Mouse (Mus musculus) CH12.LX (cell line): Measurements from ENCODE around the gene Rab36. TPM values are rescaled to one million over a fixed set of nuclear protein-coding genes. Genes with fewer than 3 reads are reported as not detected.

Source experiments
- DNase-seq: peaks from one replicate; pipeline ENCODE4 v3.0.0-alpha.2; 2013; ENCODE audit errors: extremely low read depth
- H3K27ac ChIP-seq: 2 replicates; pipeline ENCODE4 v1.5.1; 2012; ENCODE audit warnings: low read depth, mild to moderate bottlenecking, control low read depth, moderate library complexity; ENCODE audit not compliant: insufficient read depth
- H3K27me3 ChIP-seq: replicated peaks from 2 replicates; pipeline ENCODE3; 2012; ENCODE audit warnings: inconsistent platforms
- H3K36me3 ChIP-seq, 2 experiments: replicated peaks in 1 of 2; 2 replicates each; pipeline versions ENCODE3 to v1.6.1; 2012; ENCODE audit warnings: inconsistent platforms in 1 of 2, low read length in 1 of 2, mild to moderate bottlenecking in 1 of 2, mixed read lengths in 1 of 2, moderate library complexity in 1 of 2; ENCODE audit not compliant: control insufficient read depth in 1 of 2, insufficient read depth in 1 of 2
- H3K4me1 ChIP-seq, 2 experiments: 2 replicates each; pipeline ENCODE4 v1.6.1; 2012; ENCODE audit warnings: inconsistent platforms in 1 of 2, moderate library complexity in 1 of 2; ENCODE audit not compliant: insufficient read depth in 2 of 2, control insufficient read depth in 1 of 2
- H3K4me2 ChIP-seq: 2 replicates; pipeline ENCODE4 v1.6.1; 2012; ENCODE audit warnings: low read depth, mild to moderate bottlenecking, control low read depth; ENCODE audit not compliant: poor library complexity, insufficient read depth, severe bottlenecking
- H3K4me3 ChIP-seq, 3 experiments: fragments of 150-350 bp in 1 of 3; sonication (generic) in 1 of 3; replicated peaks in 1 of 3; 2 replicates each; pipeline versions ENCODE3 to v1.5.1; 2011 to 2012; ENCODE audit warnings: low read depth in 2 of 3, low read length in 2 of 3, mild to moderate bottlenecking in 2 of 3, moderate library complexity in 2 of 3, control low read depth in 1 of 3, improper control_type of control experiment in 1 of 3, inconsistent platforms in 1 of 3, mixed read lengths in 1 of 3; ENCODE audit not compliant: poor library complexity in 1 of 3
- H3K79me2 ChIP-seq: replicated peaks from 2 replicates; pipeline ENCODE4 v1.6.1; 2012; ENCODE audit warnings: mild to moderate bottlenecking, moderate library complexity; ENCODE audit not compliant: control insufficient read depth, poor library complexity, insufficient read depth, severe bottlenecking; ENCODE audit errors: extremely low read depth
- H3K9ac ChIP-seq: 2 replicates; pipeline ENCODE4 v1.6.1; 2012; ENCODE audit warnings: low read depth, mild to moderate bottlenecking, control low read depth, moderate library complexity; ENCODE audit not compliant: insufficient read depth
- H3K9me3 ChIP-seq: replicated peaks from 2 replicates; pipeline ENCODE3; 2012; ENCODE audit warnings: low read length, inconsistent platforms, mixed read lengths
- CHD2 ChIP-seq: IDR thresholded peaks from 2 replicates; pipeline ENCODE4 v1.6.1; 2011; ENCODE audit warnings: low read length, improper control_type of control experiment
- CTCF ChIP-seq, 2 experiments: IDR thresholded peaks in 1 of 2; conservative IDR thresholded peaks in 1 of 2; 2 replicates each; pipeline ENCODE4 v1.5.1; 2011 to 2012; ENCODE audit warnings: low read depth in 2 of 2, low read length in 2 of 2, improper control_type of control experiment in 1 of 2, inconsistent platforms in 1 of 2, mild to moderate bottlenecking in 1 of 2, moderate library complexity in 1 of 2
- E2F4 ChIP-seq: IDR thresholded peaks from 2 replicates; pipeline ENCODE4 v1.6.1; 2011; ENCODE audit warnings: low read depth, low read length, improper control_type of control experiment; ENCODE audit not compliant: insufficient replicate concordance
- ELF1 ChIP-seq: IDR thresholded peaks from 2 replicates; pipeline ENCODE4 v1.6.1; 2014; ENCODE audit warnings: low read depth, mild to moderate bottlenecking, inconsistent platforms, low read length, improper control_type of control experiment
- EP300 ChIP-seq: IDR thresholded peaks from 2 replicates; pipeline ENCODE4 v1.6.1; 2011; ENCODE audit warnings: low read length, improper control_type of control experiment
- ETS1 ChIP-seq: conservative IDR thresholded peaks from 2 replicates; pipeline ENCODE4 v1.6.1; 2012; ENCODE audit warnings: low read depth, mild to moderate bottlenecking, inconsistent platforms, low read length, improper control_type of control experiment, moderate library complexity
- GABPA ChIP-seq: IDR thresholded peaks from 2 replicates; pipeline ENCODE4 v1.6.1; 2012; ENCODE audit warnings: low read depth, low read length, improper control_type of control experiment, inconsistent platforms; ENCODE audit not compliant: insufficient replicate concordance
- HCFC1 ChIP-seq: IDR thresholded peaks from 2 replicates; pipeline ENCODE4 v1.6.1; 2012; ENCODE audit warnings: low read depth, mild to moderate bottlenecking, inconsistent platforms, low read length, improper control_type of control experiment
- IRF4 ChIP-seq: IDR thresholded peaks from 2 replicates; pipeline ENCODE4 v1.6.1; 2014; ENCODE audit warnings: low read depth, mild to moderate bottlenecking, inconsistent platforms, low read length, improper control_type of control experiment
- JUN ChIP-seq: IDR thresholded peaks from 2 replicates; pipeline ENCODE4 v1.6.1; 2011; ENCODE audit warnings: low read depth, mild to moderate bottlenecking, low read length, improper control_type of control experiment, moderate library complexity; ENCODE audit not compliant: insufficient read depth
- MAFK ChIP-seq: IDR thresholded peaks from 2 replicates; pipeline ENCODE4 v1.6.1; 2011; ENCODE audit warnings: low read length, improper control_type of control experiment; ENCODE audit not compliant: insufficient replicate concordance
- MAZ ChIP-seq: IDR thresholded peaks from 2 replicates; pipeline ENCODE4 v1.6.1; 2012; ENCODE audit warnings: low read depth, mild to moderate bottlenecking, inconsistent platforms, low read length, improper control_type of control experiment, moderate library complexity
- MEF2A ChIP-seq: IDR thresholded peaks from 2 replicates; pipeline ENCODE4 v1.6.1; 2014; ENCODE audit warnings: low read depth, mild to moderate bottlenecking, inconsistent platforms, low read length, improper control_type of control experiment, borderline replicate concordance
- MXI1 ChIP-seq: IDR thresholded peaks from 2 replicates; pipeline ENCODE4 v1.6.1; 2011; ENCODE audit warnings: mild to moderate bottlenecking, low read depth, low read length, improper control_type of control experiment
- MYC ChIP-seq: IDR thresholded peaks from 2 replicates; pipeline ENCODE4 v1.6.1; 2011; ENCODE audit warnings: low read depth, mild to moderate bottlenecking, improper control_type of control experiment, low read length
- NELFE ChIP-seq: IDR thresholded peaks from 2 replicates; pipeline ENCODE4 v1.6.1; 2011; ENCODE audit warnings: low read depth, low read length, improper control_type of control experiment
- NRF1 ChIP-seq: IDR thresholded peaks from 2 replicates; pipeline ENCODE4 v1.6.1; 2014; ENCODE audit warnings: low read depth, mild to moderate bottlenecking, inconsistent platforms, low read length, improper control_type of control experiment, moderate library complexity
- PAX5 ChIP-seq: IDR thresholded peaks from 2 replicates; pipeline ENCODE4 v1.6.1; 2012; ENCODE audit warnings: low read length, inconsistent platforms, mixed read lengths
- POLR2A ChIP-seq: IDR thresholded peaks from 2 replicates; pipeline ENCODE4 v1.6.1; 2011; ENCODE audit warnings: low read depth, mild to moderate bottlenecking, improper control_type of control experiment, low read length
- POLR2AphosphoS2 ChIP-seq: IDR thresholded peaks from 2 replicates; pipeline ENCODE4 v1.6.1; 2011; ENCODE audit warnings: low read depth, low read length, improper control_type of control experiment
- RAD21 ChIP-seq: IDR thresholded peaks from 2 replicates; pipeline ENCODE4 v1.6.1; 2011; ENCODE audit warnings: low read depth, mild to moderate bottlenecking, low read length, improper control_type of control experiment, moderate library complexity
- RCOR1 ChIP-seq: conservative IDR thresholded peaks from 2 replicates; pipeline ENCODE4 v1.6.1; 2012; ENCODE audit warnings: low read depth, mild to moderate bottlenecking, inconsistent platforms, low read length, improper control_type of control experiment
- SIN3A ChIP-seq: IDR thresholded peaks from 2 replicates; pipeline ENCODE4 v1.6.1; 2012; ENCODE audit warnings: low read length, improper control_type of control experiment, inconsistent platforms
- SMC3 ChIP-seq: IDR thresholded peaks from 2 replicates; pipeline ENCODE4 v1.6.1; 2011; ENCODE audit warnings: low read depth, low read length, improper control_type of control experiment
- TBP ChIP-seq: conservative IDR thresholded peaks from 2 replicates; pipeline ENCODE4 v1.6.1; 2011; ENCODE audit warnings: low read depth, low read length, improper control_type of control experiment
- TCF12 ChIP-seq: IDR thresholded peaks from 2 replicates; pipeline ENCODE4 v1.6.1; 2014; ENCODE audit warnings: low read depth, mild to moderate bottlenecking, inconsistent platforms, low read length, improper control_type of control experiment
- UBTF ChIP-seq: IDR thresholded peaks from 2 replicates; pipeline ENCODE4 v1.6.1; 2012; ENCODE audit warnings: low read depth, mild to moderate bottlenecking, inconsistent platforms, low read length, improper control_type of control experiment, moderate library complexity
- USF1 ChIP-seq: IDR thresholded peaks from 2 replicates; pipeline ENCODE4 v1.6.1; 2014; ENCODE audit warnings: low read depth, mild to moderate bottlenecking, inconsistent platforms, low read length, improper control_type of control experiment
- USF2 ChIP-seq: conservative IDR thresholded peaks from 2 replicates; pipeline ENCODE4 v1.6.1; 2011; ENCODE audit warnings: low read depth, low read length, improper control_type of control experiment
- ZKSCAN1 ChIP-seq: IDR thresholded peaks from 2 replicates; pipeline ENCODE4 v1.6.1; 2012; ENCODE audit warnings: low read depth, inconsistent platforms, low read length, improper control_type of control experiment, borderline replicate concordance
- ZMIZ1 ChIP-seq: IDR thresholded peaks from 2 replicates; pipeline ENCODE4 v1.6.1; 2012; ENCODE audit warnings: low read depth, mild to moderate bottlenecking, inconsistent platforms, low read length, improper control_type of control experiment
- ZNF384 ChIP-seq: IDR thresholded peaks from 2 replicates; pipeline ENCODE4 v1.6.1; 2012; ENCODE audit warnings: low read depth, low read length, improper control_type of control experiment, inconsistent platforms
- dilution Hi-C: fragments of 300-500 bp; cut with MboI; formaldehyde crosslinking; loops from 2 replicates; pipeline ENCODE4 v1.14.3; 2020; ENCODE audit warnings: low sequenced_read_pairs; ENCODE audit not compliant: extremely low pct_unique_long_range_greater_than_20kb, extremely low pct_ligation_motif_present
- in situ Hi-C: fragments of 300-500 bp; cut with MboI; formaldehyde crosslinking; loops from 3 replicates; pipeline ENCODE4 v1.14.3; 2019; ENCODE audit warnings: low sequenced_read_pairs, low pct_ligation_motif_present, low pct_unique_long_range_greater_than_20kb, mixed read lengths
- polyA plus RNA-seq: library from polyadenylated mRNA; unstranded; fragments of >175 nt; gene quantifications from 2 replicates; pipeline ENCODE4 v1.2.1, GENCODE M21; 2012; ENCODE audit warnings: low read depth; ENCODE audit not compliant: insufficient read length
- total RNA-seq, 2 experiments: library from RNA; depleted of rRNA; stranded (reverse); fragments of 300-350 nt in 1 of 2; fragments of >200 nt in 1 of 2; gene quantifications; 2 replicates each; pipeline ENCODE4 v1.2.3; 2012 to 2014

Gene Rab36
- total and polyA plus RNA-seq, 3 experiments = 0.34 to 1.2 (median 0.59) TPM

DNA sequence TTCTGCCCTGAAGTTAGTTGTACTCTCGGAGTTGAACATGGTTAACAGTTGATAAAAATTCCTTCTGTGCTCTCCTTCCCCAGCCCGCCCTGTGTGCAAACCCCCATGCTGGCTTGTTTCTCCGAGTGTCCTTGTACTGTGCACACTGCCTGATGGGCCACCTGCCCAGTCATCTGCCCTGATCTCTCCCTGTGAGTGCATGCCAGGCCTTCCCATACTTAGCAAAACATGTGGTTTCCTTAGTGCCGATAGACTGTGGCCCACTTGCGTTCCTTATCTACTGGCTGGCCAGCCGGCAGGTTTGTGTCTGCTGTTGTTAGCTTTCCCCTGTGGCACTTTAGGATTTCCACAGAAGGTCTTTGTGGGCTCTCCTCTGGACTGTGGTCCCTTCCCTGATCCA is 17.3 kb downstream of the Rab36 start:
- Histone ChIP-seq H3K4me1 (peaks cover 18 to 37% of the 10 kb centered on the region in 2 experiments), H3K27ac (no peak overlapping the region), H3K4me2 (no peak overlapping the region), H3K27me3 (no peaks in the 10 kb centered on the region), H3K9ac (no peak overlapping the region), H3K9me3 (no peaks in the 10 kb centered on the region), H3K4me3 (no peak overlapping the region), H3K36me3 (peaks cover 0 to 9% of the 10 kb centered on the region in 2 experiments), H3K79me2 (no peaks in the 10 kb centered on the region)
- TF ChIP-seq MYC = no peak
- TF ChIP-seq RCOR1 = no peak
- no peak for TF ChIP-seq USF2
- TF ChIP-seq CTCF (conservative IDR thresholded peaks at IDR 0.05 in 1 of 2, IDR thresholded peaks at IDR 0.05 in 1 of 2; ENCODE audit: low read depth in 2 of 2, low read length in 2 of 2) = no peak
- no peak for TF ChIP-seq IRF4
- no peak for TF ChIP-seq MEF2A
- no peak for TF ChIP-seq MAFK
- no peak for TF ChIP-seq ZKSCAN1
- TF ChIP-seq MAZ = no peak
- no peak for TF ChIP-seq USF1
- TF ChIP-seq POLR2AphosphoS2 = no peak
- TF ChIP-seq TBP = no peak
- TF ChIP-seq E2F4 = no peak
- no peak for TF ChIP-seq SMC3
- no peak for TF ChIP-seq MXI1
- TF ChIP-seq GABPA = no peak
- TF ChIP-seq CHD2 = no peak
- TF ChIP-seq RAD21 = no peak
- TF ChIP-seq ZMIZ1 = no peak
- dilution Hi-C loops (no loop called here), in situ Hi-C loops (no loop called here)
- no peak for DNase-seq

DNA sequence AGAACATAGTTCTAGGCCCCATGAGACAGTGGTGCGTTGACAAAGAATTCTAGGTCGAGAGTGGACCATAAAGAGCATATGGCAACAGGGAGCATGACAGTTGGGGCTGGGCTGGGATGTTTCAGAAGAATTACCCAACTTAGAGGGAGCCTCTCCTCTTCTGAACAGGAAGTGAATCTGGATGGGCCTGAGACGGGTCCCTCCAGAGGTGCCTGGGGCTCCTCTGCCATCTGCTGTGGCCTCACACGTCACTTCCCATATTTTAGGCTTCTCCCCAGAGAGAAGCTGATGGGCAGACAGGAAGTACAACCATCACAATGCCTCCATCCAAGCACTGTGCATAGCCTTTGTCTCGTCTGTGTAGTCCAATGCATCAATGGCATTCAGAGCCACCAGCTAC is 18.8 kb downstream of the Rab36 start:
- Histone ChIP-seq H3K4me3 (peak overlapping the region in 2 of 3 experiments; percentile 27 to 52), H3K9me3 (no peaks in the 10 kb centered on the region), H3K4me2 (peak overlapping the region; percentile 13; the same call in 1 of the 2 replicates), H3K4me1 (peaks cover 18 to 43% of the 10 kb centered on the region in 2 experiments), H3K27ac (no peak overlapping the region), H3K27me3 (no peaks in the 10 kb centered on the region), H3K9ac (peak overlapping the region; percentile 6), H3K79me2 (no peaks in the 10 kb centered on the region), H3K36me3 (peaks cover 0 to 9% of the 10 kb centered on the region in 2 experiments)
- in situ Hi-C loops = no loop called here
- dilution Hi-C loops = no loop called here
- peak; percentile 92 for DNase-seq
- TF ChIP-seq MAZ (no peak), PAX5 (no peak), TCF12 (peak; percentile 69; the same call in 1 of the 2 replicates), CHD2 (no peak), EP300 (peak; percentile 40), USF1 (no peak), NELFE (peak; percentile 61; the same call in 1 of the 2 replicates), SIN3A (no peak; the same call in 1 of the 2 replicates), UBTF (no peak), MEF2A (peak; percentile 59; the same call in 1 of the 2 replicates), IRF4 (peak; percentile 51), ELF1 (peak; percentile 83), MXI1 (no peak), ZNF384 (no peak), GABPA (no peak), SMC3 (no peak), HCFC1 (peak; percentile 58), JUN (no peak), NRF1 (no peak), POLR2A (peak; percentile 70), ZMIZ1 (peak; percentile 43; the same call in 1 of the 2 replicates), ZKSCAN1 (no peak), TBP (peak; percentile 81), ETS1 (peak; percentile 62)
